Mouse (Mus musculus): ENCODE results near the gene Trim62. TPM values are rescaled to one million over a fixed set of nuclear protein-coding genes. Genes with fewer than 3 reads are reported as not detected.

Gene Trim62
- total and polyA plus RNA-seq, 3 experiments, result 8.4 to 32.3 (median 12.5) TPM

GRCm38 (mm10) chr4:128885540-128885939 lies 2.2 kb downstream of the Trim62 start:
- no peak for DNase-seq

- no peak for DNase-seq
These were observed 3.2 kb downstream of the Trim62 start for GRCm38 (mm10) chr4:128886571-128886970.

- DNase-seq, result no peak
These were observed 3.6 kb downstream of the Trim62 start for GRCm38 (mm10) chr4:128887026-128887425.

- DNase-seq, result peak; percentile 66
These were observed 4.3 kb downstream of the Trim62 start for GRCm38 (mm10) chr4:128887641-128888091.

GRCm38 (mm10) chr4:128888436-128888990 lies 5.1 kb downstream of the Trim62 start:
- no peak for DNase-seq

- DNase-seq, result no peak
These were observed 6.6 kb downstream of the Trim62 start for GRCm38 (mm10) chr4:128889752-128890630.

- DNase-seq, result peak; percentile 73
These were observed 7.8 kb downstream of the Trim62 start for GRCm38 (mm10) chr4:128891157-128891556.

- no peak for DNase-seq
These were observed 8.4 kb downstream of the Trim62 start for GRCm38 (mm10) chr4:128891746-128892145.

- no peak for DNase-seq
These were observed 8.8 kb downstream of the Trim62 start for GRCm38 (mm10) chr4:128892188-128892587.

- DNase-seq, result no peak
These were observed 10.7 kb downstream of the Trim62 start for GRCm38 (mm10) chr4:128894112-128894511.

GRCm38 (mm10) chr4:128895841-128896240 lies 12.5 kb downstream of the Trim62 start:
- no peak for DNase-seq

- no peak for DNase-seq
These were observed 13.3 kb downstream of the Trim62 start for GRCm38 (mm10) chr4:128896667-128897066.

- DNase-seq, result peak; percentile 43
These were observed 14.6 kb downstream of the Trim62 start for GRCm38 (mm10) chr4:128897911-128898421.

GRCm38 (mm10) chr4:128899332-128899731 lies 16.0 kb downstream of the Trim62 start:
- peak; percentile 67 for DNase-seq

- no peak for DNase-seq
These were observed 17.1 kb downstream of the Trim62 start for GRCm38 (mm10) chr4:128900484-128900883.

GRCm38 (mm10) chr4:128902390-128902789 lies 19.0 kb downstream of the Trim62 start:
- DNase-seq, result no peak

GRCm38 (mm10) chr4:128904035-128904800 lies 20.8 kb downstream of the Trim62 start:
- DNase-seq, result no peak

- no peak for DNase-seq
These were observed 21.9 kb downstream of the Trim62 start for GRCm38 (mm10) chr4:128905251-128905650.

- no peak for DNase-seq
These were observed 23.4 kb downstream of the Trim62 start for GRCm38 (mm10) chr4:128906757-128907156.

- DNase-seq, result peak; percentile 23
These were observed 24.0 kb downstream of the Trim62 start for GRCm38 (mm10) chr4:128907238-128907968.

- DNase-seq, result peak; percentile 50
These were observed 25.4 kb downstream of the Trim62 start for GRCm38 (mm10) chr4:128908586-128909377.

All from adrenal gland, adult 2 months (tissue).